Comparison of ENCODE assay signal across 9 mouse cellular contexts in genomic region chr1:75479635-75479989, GRCm38 (mm10). TPM values are rescaled to one million over a fixed set of nuclear protein-coding genes. Genes with fewer than 3 reads are reported as not detected.
DNase-seq lines count a peak whose midpoint lies in the region; ATAC-seq and TF ChIP-seq lines count a peak whose summit lies in the region.
"Had no signal": no experiment of that assay in that cellular context is flagged by ENCODE, and none has a peak within 500 bp of the region (broad histone marks: within the 10 kb centered on the region; RNA-seq: fewer than 3 reads in every experiment).

No protein-coding gene starts in this region.

- H3K4me3 ChIP-seq in kidney, embryonic 15.5 days (replicated peaks), result peak overlapping the region; percentile 82
- H3K4me3 ChIP-seq in cortical plate, adult 2 months (ENCODE audit: insufficient read depth, low read length), result peak overlapping the region; percentile 98
- H3K4me3 ChIP-seq in hindbrain, embryonic 14.5 days (replicated peaks; ENCODE audit: low read length), result peak overlapping the region; percentile 87
- H3K4me3 ChIP-seq in midbrain, embryonic 15.5 days, result peak overlapping the region; percentile 71

- TF ChIP-seq CTCF in cortical plate, adult 2 months (IDR thresholded peaks at IDR 0.05; ENCODE audit: extremely low read depth, insufficient read depth, low read length), result no peak

- no peak overlapping the region for H3K9ac ChIP-seq in kidney, embryonic 15.5 days
- H3K9ac ChIP-seq in hindbrain, embryonic 14.5 days, result peak overlapping the region; percentile 90
- H3K9ac ChIP-seq in midbrain, embryonic 15.5 days, result peak overlapping the region; percentile 63

- peaks cover 24% of the 10 kb centered on the region for H3K36me3 ChIP-seq in kidney, embryonic 15.5 days
- H3K36me3 ChIP-seq in hindbrain, embryonic 14.5 days (replicated peaks; ENCODE audit: control insufficient read depth, insufficient read depth), result peaks cover 47% of the 10 kb centered on the region
- H3K36me3 ChIP-seq in midbrain, embryonic 15.5 days (replicated peaks), result peaks cover 25% of the 10 kb centered on the region

- 1% methylated on average over 21 of the region's 24 CpGs for WGBS in kidney, embryonic 15.5 days
- WGBS in hindbrain, embryonic 14.5 days, result 0% methylated on average over 17 of the region's 24 CpGs
- WGBS in midbrain, embryonic 15.5 days, result under 1% methylated on average over 23 of the region's 24 CpGs

- no peak overlapping the region for H3K27ac ChIP-seq in kidney, embryonic 15.5 days
- H3K27ac ChIP-seq in cortical plate, adult 2 months (ENCODE audit: insufficient read depth, low read length), result peak overlapping the region; percentile 96
- H3K27ac ChIP-seq in hindbrain, embryonic 14.5 days, result peak overlapping the region; percentile 87
- H3K27ac ChIP-seq in midbrain, embryonic 15.5 days, result peak overlapping the region; percentile 84

- H3K9me3 ChIP-seq in kidney, embryonic 15.5 days (replicated peaks), result no peaks in the 10 kb centered on the region
- no peaks in the 10 kb centered on the region for H3K9me3 ChIP-seq in hindbrain, embryonic 14.5 days (ENCODE audit: control insufficient read depth, low read length)
- no peaks in the 10 kb centered on the region for H3K9me3 ChIP-seq in midbrain, embryonic 15.5 days

- peaks cover 78% of the 10 kb centered on the region for H3K27me3 ChIP-seq in kidney, embryonic 15.5 days
- H3K27me3 ChIP-seq in hindbrain, embryonic 14.5 days (ENCODE audit: control insufficient read depth, insufficient read depth, low read length), result peaks cover 10% of the 10 kb centered on the region
- H3K27me3 ChIP-seq in midbrain, embryonic 15.5 days (replicated peaks), result peaks cover 11% of the 10 kb centered on the region

- ATAC-seq in kidney, embryonic 15.5 days (replicated peaks; ENCODE audit: low FRiP score), result no peak
- no peak; the same call in none of the 2 replicates for ATAC-seq in hindbrain, embryonic 14.5 days (ENCODE audit: low FRiP score)
- no peak for ATAC-seq in midbrain, embryonic 15.5 days (replicated peaks)

- no peak for DNase-seq in kidney, postnatal 36 days
- no peak for DNase-seq in hindbrain, embryonic 14.5 days (ENCODE audit: low spot score)
- no peak for DNase-seq in left cerebral cortex, postnatal 10 days (ENCODE audit: extremely low spot score in 1 of 2, low spot score in 2 of 2)
- no peak for DNase-seq in left cerebral cortex, adult 9 months (ENCODE audit: low spot score in 2 of 2)
- no peak for DNase-seq in thymus, postnatal 36 days

- intact Hi-C loops in left cerebral cortex, postnatal 10 days (cut with DNase I), result loop anchor here (5.0 kb wide), 1 partner anchor 118 kb away; no protein-coding TSS in a partner anchor

- H3K4me1 ChIP-seq in kidney, embryonic 15.5 days, result peaks cover 40% of the 10 kb centered on the region
- no peaks in the 10 kb centered on the region for H3K4me1 ChIP-seq in cortical plate, adult 2 months (ENCODE audit: control insufficient read depth, insufficient read depth, low read length)
- peaks cover 38% of the 10 kb centered on the region for H3K4me1 ChIP-seq in hindbrain, embryonic 14.5 days (replicated peaks; ENCODE audit: control insufficient read depth, insufficient read depth, low read length)
- peaks cover 51% of the 10 kb centered on the region for H3K4me1 ChIP-seq in midbrain, embryonic 15.5 days

- TF ChIP-seq POLR2A in cortical plate, adult 2 months (IDR thresholded peaks at IDR 0.05; ENCODE audit: extremely low read depth, insufficient read depth, low read length), result no peak

- H3K4me2 ChIP-seq in kidney, embryonic 15.5 days, result peak overlapping the region; percentile 90
- peak overlapping the region; percentile 61 for H3K4me2 ChIP-seq in hindbrain, embryonic 14.5 days (replicated peaks)
- peak overlapping the region; percentile 87 for H3K4me2 ChIP-seq in midbrain, embryonic 15.5 days

RNA-seq across cellular contexts. Expression of gene Tmem198, which starts 0.3 kb away (rescaled TPM):
- polyA plus RNA-seq in kidney, embryonic 15.5 days (2015; fragmentation: Nextera tagmentation; extraction: Ambion mirVana), result 0.63 and 1.2 TPM in 2 replicates
- 103 and 108 TPM in 2 replicates for polyA plus RNA-seq in cortical plate, adult 2 months (2012; rRNA removed)
- polyA plus RNA-seq in hindbrain, embryonic 14.5 days (2014; fragmentation: Nextera tagmentation; extraction: Ambion mirVana), result 37.5 and 40.3 TPM in 2 replicates
- polyA plus RNA-seq in midbrain, embryonic 15.5 days (2015; fragmentation: Nextera tagmentation; extraction: Ambion mirVana), result 59.2 and 60.0 TPM in 2 replicates
- 10 to 100 TPM; 58.2 to 59.3 TPM for total RNA-seq in left cerebral cortex, postnatal 10 days (2021)

RNA-seq across cellular contexts. Expression of gene Chpf, which starts 0.5 kb away (rescaled TPM):
- 35.5 and 40.6 TPM in 2 replicates for polyA plus RNA-seq in kidney, embryonic 15.5 days (2015; fragmentation: Nextera tagmentation; extraction: Ambion mirVana)
- polyA plus RNA-seq in cortical plate, adult 2 months (2012; rRNA removed), result 78.0 and 81.6 TPM in 2 replicates
- 49.2 and 55.0 TPM in 2 replicates for polyA plus RNA-seq in hindbrain, embryonic 14.5 days (2014; fragmentation: Nextera tagmentation; extraction: Ambion mirVana)
- 42.3 and 45.8 TPM in 2 replicates for polyA plus RNA-seq in midbrain, embryonic 15.5 days (2015; fragmentation: Nextera tagmentation; extraction: Ambion mirVana)
- total RNA-seq in left cerebral cortex, postnatal 10 days (2021), result 10 to 100 TPM; 79.8 to 80.6 TPM

RNA-seq across cellular contexts. Expression of gene Obsl1, which starts 26.6 kb away (rescaled TPM):
- 67.2 and 80.1 TPM in 2 replicates for polyA plus RNA-seq in kidney, embryonic 15.5 days (2015; fragmentation: Nextera tagmentation; extraction: Ambion mirVana)
- polyA plus RNA-seq in cortical plate, adult 2 months (2012; rRNA removed), result 32.9 and 34.5 TPM in 2 replicates
- polyA plus RNA-seq in hindbrain, embryonic 14.5 days (2014; fragmentation: Nextera tagmentation; extraction: Ambion mirVana), result 22.6 and 25.9 TPM in 2 replicates
- 29.3 and 31.9 TPM in 2 replicates for polyA plus RNA-seq in midbrain, embryonic 15.5 days (2015; fragmentation: Nextera tagmentation; extraction: Ambion mirVana)
- 10 to 100 TPM; 35.1 to 39.4 TPM for total RNA-seq in left cerebral cortex, postnatal 10 days (2021)

RNA-seq across cellular contexts. Expression of gene Inha, which starts 27.3 kb away (rescaled TPM):
- polyA plus RNA-seq in kidney, embryonic 15.5 days (2015; fragmentation: Nextera tagmentation; extraction: Ambion mirVana), result 6.0 and 11.2 TPM in 2 replicates
- polyA plus RNA-seq in cortical plate, adult 2 months (2012; rRNA removed), result 88.7 and 90.3 TPM in 2 replicates
- polyA plus RNA-seq in hindbrain, embryonic 14.5 days (2014; fragmentation: Nextera tagmentation; extraction: Ambion mirVana), result 9.7 and 9.9 TPM in 2 replicates
- polyA plus RNA-seq in midbrain, embryonic 15.5 days (2015; fragmentation: Nextera tagmentation; extraction: Ambion mirVana), result 24.3 and 24.5 TPM in 2 replicates
- 10 to 100 TPM; 36.9 to 37.2 TPM for total RNA-seq in left cerebral cortex, postnatal 10 days (2021)

RNA-seq across cellular contexts. Expression of gene Asic4, which starts 29.4 kb away (rescaled TPM):
- polyA plus RNA-seq in kidney, embryonic 15.5 days (2015; fragmentation: Nextera tagmentation; extraction: Ambion mirVana), result 1.5 and 2.1 TPM in 2 replicates
- polyA plus RNA-seq in cortical plate, adult 2 months (2012; rRNA removed), result 4.6 and 8.3 TPM in 2 replicates
- polyA plus RNA-seq in hindbrain, embryonic 14.5 days (2014; fragmentation: Nextera tagmentation; extraction: Ambion mirVana), result 4.9 and 5.0 TPM in 2 replicates
- 64.4 and 73.2 TPM in 2 replicates for polyA plus RNA-seq in midbrain, embryonic 15.5 days (2015; fragmentation: Nextera tagmentation; extraction: Ambion mirVana)
- 10 to 100 TPM; 17.2 to 22.0 TPM for total RNA-seq in left cerebral cortex, postnatal 10 days (2021)
- total RNA-seq: gastrocnemius, postnatal 14 days had no signal

Comparison
In these comparisons a context has a peak if more than half of its experiments do, and no peak if none do; other contexts are left out.
1. RNA of gene Tmem198, which starts 0.3 kb away (polyA plus RNA-seq): 103 to 108 TPM in cortical plate, adult 2 months, 59.2 to 60.0 TPM in midbrain, embryonic 15.5 days and 37.5 to 40.3 TPM in hindbrain, embryonic 14.5 days; 0.63 to 1.2 TPM in kidney, embryonic 15.5 days; every median in the first group is over 10 times any median in the second.
2. Peak in every context shown above with its lines, with median percentiles within 50 percentile points of each other: H3K4me2 ChIP-seq and H3K4me3 ChIP-seq.